Mouse (Mus musculus): ENCODE results near the gene Pdzd7.

- TF ChIP-seq CTCF (IDR thresholded peaks at IDR 0.05; ENCODE audit: low read depth, low read length) (no peak), POLR2A (IDR thresholded peaks at IDR 0.05; ENCODE audit: extremely low read depth, insufficient read depth, low read length) (0 out of 2 replicates have a peak, but pooled peaks have one; percentile 45)
Measured at GRCm38 (mm10) chr19:45005957-45006712, 39.4 kb downstream of the Pdzd7 start, which contains the start of gene Mrpl43.
